Mouse (Mus musculus) forebrain, embryonic 10.5 days (tissue): ENCODE results near the gene Cd80. TPM values are rescaled to one million over a fixed set of nuclear protein-coding genes. Genes with fewer than 3 reads are reported as not detected.
"Not testable (repeated sequence)": the region's sequence is repeated elsewhere in the genome, so short reads cannot be mapped to it uniquely, and the experiment has no call there.

Experiments
- DNase-seq: peaks from one replicate; pipeline ENCODE4 v3.0.0-alpha.2; 2017; ENCODE audit warnings: low spot score; ENCODE audit errors: extremely low spot score
- H3K27ac ChIP-seq: fragments of 300-500 bp; sonication (generic); 2 replicates; pipeline ENCODE4 v1.5.1; 2016; ENCODE audit warnings: mild to moderate bottlenecking
- H3K27me3 ChIP-seq: fragments of 300-500 bp; sonication (generic); 2 replicates; pipeline ENCODE4 v1.6.1; 2016; ENCODE audit warnings: mild to moderate bottlenecking; ENCODE audit not compliant: poor library complexity, severe bottlenecking
- H3K36me3 ChIP-seq: fragments of 300-500 bp; sonication (generic); replicated peaks from 2 replicates; pipeline ENCODE4 v1.6.1; 2016; ENCODE audit warnings: mild to moderate bottlenecking, moderate library complexity
- H3K4me1 ChIP-seq: fragments of 300-500 bp; sonication (generic); 2 replicates; pipeline ENCODE4 v1.6.1; 2016
- H3K4me3 ChIP-seq: fragments of 300-500 bp; sonication (generic); 2 replicates; pipeline ENCODE4 v1.5.1; 2016; ENCODE audit warnings: mild to moderate bottlenecking, moderate library complexity
- H3K9me3 ChIP-seq: fragments of 300-500 bp; sonication (generic); 2 replicates; pipeline ENCODE4 v1.6.1; 2016; ENCODE audit warnings: mild to moderate bottlenecking, moderate library complexity
- WGBS: fragments of 180-500 bp; shearing (Covaris S2); methylation state at CpG from one replicate; pipeline ENCODE4 v1.1.7; 2016; 5-methylcytosine and 5-hydroxymethylcytosine counted together
- polyA plus RNA-seq: library from polyadenylated mRNA; unstranded; fragments of >200 nt; fragmentation: Nextera tagmentation; extraction: Ambion mirVana; gene quantifications from 2 replicates; pipeline ENCODE4 v1.2.1, GENCODE M21; 2016

The Cd80 gene
- polyA plus RNA-seq, 1 experiment from 2014 or later = 0.61 TPM

GRCm38 (mm10) chr16:38439190-38439589 lies 16.2 kb upstream of the Cd80 start:
- Histone ChIP-seq H3K27me3 (no peaks in the 10 kb centered on the region), H3K4me3 (no peak overlapping the region), H3K36me3 (peaks cover 16% of the 10 kb centered on the region), H3K4me1 (no peaks in the 10 kb centered on the region), H3K27ac (no peak overlapping the region), H3K9me3 (no peaks in the 10 kb centered on the region)
- WGBS = 78% methylated on average over 1 of the region's 1 CpGs
- no peak for DNase-seq

- 87% methylated on average over 6 of the region's 6 CpGs for WGBS
- peaks cover 28% of the 10 kb centered on the region for H3K36me3 ChIP-seq
- no peak for DNase-seq
- no peaks in the 10 kb centered on the region for H3K9me3 ChIP-seq
- no peak overlapping the region for H3K4me3 ChIP-seq
- H3K27ac ChIP-seq = no peak overlapping the region
- no peaks in the 10 kb centered on the region for H3K4me1 ChIP-seq
- H3K27me3 ChIP-seq = no peaks in the 10 kb centered on the region
Observed at GRCm38 (mm10) chr16:38440403-38440802, 15.0 kb upstream of the Cd80 start.

- no peaks in the 10 kb centered on the region for H3K4me1 ChIP-seq
- WGBS = 87% methylated on average over 5 of the region's 5 CpGs
- H3K9me3 ChIP-seq = no peaks in the 10 kb centered on the region; the same call in 1 of the 2 replicates
- DNase-seq = no peak
- H3K4me3 ChIP-seq = no peak overlapping the region
- no peaks in the 10 kb centered on the region for H3K27me3 ChIP-seq
- H3K36me3 ChIP-seq = peaks cover 40% of the 10 kb centered on the region
- no peak overlapping the region for H3K27ac ChIP-seq
Observed at GRCm38 (mm10) chr16:38441611-38442010, 13.8 kb upstream of the Cd80 start.

GRCm38 (mm10) chr16:38442216-38442615 lies 13.1 kb upstream of the Cd80 start:
- no peaks in the 10 kb centered on the region; the same call in 1 of the 2 replicates for H3K9me3 ChIP-seq
- H3K4me3 ChIP-seq = no peak overlapping the region
- WGBS = 89% methylated on average over 8 of the region's 8 CpGs
- peaks cover 46% of the 10 kb centered on the region for H3K36me3 ChIP-seq
- no peaks in the 10 kb centered on the region for H3K27me3 ChIP-seq
- H3K4me1 ChIP-seq = no peaks in the 10 kb centered on the region
- no peak for DNase-seq
- H3K27ac ChIP-seq = no peak overlapping the region

GRCm38 (mm10) chr16:38443721-38444464 lies 11.5 kb upstream of the Cd80 start:
- Histone ChIP-seq H3K4me3 (no peak overlapping the region), H3K36me3 (peaks cover 63% of the 10 kb centered on the region), H3K4me1 (0 out of 2 replicates have a peak, but pooled peaks cover 4% of the 10 kb centered on the region), H3K9me3 (no peaks in the 10 kb centered on the region; the same call in 1 of the 2 replicates), H3K27ac (no peak overlapping the region), H3K27me3 (no peaks in the 10 kb centered on the region)
- DNase-seq = no peak
- 96% methylated on average over 7 of the region's 7 CpGs for WGBS

- H3K27me3 ChIP-seq = no peaks in the 10 kb centered on the region
- no peak for DNase-seq
- H3K36me3 ChIP-seq = peaks cover 75% of the 10 kb centered on the region
- WGBS = 89% methylated on average over 1 of the region's 1 CpGs
- H3K4me1 ChIP-seq = peaks cover 6% of the 10 kb centered on the region; the same call in 1 of the 2 replicates
- H3K9me3 ChIP-seq = no peaks in the 10 kb centered on the region; the same call in 1 of the 2 replicates
- H3K27ac ChIP-seq = no peak overlapping the region
- no peak overlapping the region for H3K4me3 ChIP-seq
Observed at GRCm38 (mm10) chr16:38445046-38445445, 10.3 kb upstream of the Cd80 start.

GRCm38 (mm10) chr16:38445576-38445975 lies 9.8 kb upstream of the Cd80 start:
- H3K27ac ChIP-seq = no peak overlapping the region
- DNase-seq = no peak
- H3K27me3 ChIP-seq = no peaks in the 10 kb centered on the region
- H3K4me3 ChIP-seq = no peak overlapping the region
- 97% methylated on average over 20 of the region's 20 CpGs for WGBS
- peaks cover 11% of the 10 kb centered on the region; the same call in 1 of the 2 replicates for H3K4me1 ChIP-seq
- H3K36me3 ChIP-seq = peaks cover 80% of the 10 kb centered on the region
- no peaks in the 10 kb centered on the region; the same call in 1 of the 2 replicates for H3K9me3 ChIP-seq

- H3K27me3 ChIP-seq, H3K9me3 ChIP-seq, H3K27ac ChIP-seq, DNase-seq, H3K4me3 ChIP-seq: not testable (repeated sequence)
- Histone ChIP-seq H3K36me3 (peaks cover 82% of the 10 kb centered on the region), H3K4me1 (peaks cover 14% of the 10 kb centered on the region)
- WGBS = 92% methylated on average over 2 of the region's 2 CpGs
Observed at GRCm38 (mm10) chr16:38446141-38446540, 9.2 kb upstream of the Cd80 start.

GRCm38 (mm10) chr16:38447366-38447765 lies 8.0 kb upstream of the Cd80 start:
- no peak overlapping the region for H3K4me3 ChIP-seq
- peaks cover 82% of the 10 kb centered on the region for H3K36me3 ChIP-seq
- 89% methylated on average over 21 of the region's 21 CpGs for WGBS

GRCm38 (mm10) chr16:38448458-38448857 lies 6.9 kb upstream of the Cd80 start:
- H3K4me3 ChIP-seq = no peak overlapping the region
- 86% methylated on average over 12 of the region's 12 CpGs for WGBS
- no peaks in the 10 kb centered on the region; the same call in 1 of the 2 replicates for H3K9me3 ChIP-seq
- no peak overlapping the region for H3K27ac ChIP-seq
- peaks cover 31% of the 10 kb centered on the region for H3K4me1 ChIP-seq
- no peak for DNase-seq
- H3K27me3 ChIP-seq = no peaks in the 10 kb centered on the region
- peaks cover 73% of the 10 kb centered on the region for H3K36me3 ChIP-seq

More at GRCm38 (mm10) chr16:38447366-38447765, 8.0 kb upstream of the Cd80 start:
- no peaks in the 10 kb centered on the region for H3K27me3 ChIP-seq
- H3K27ac ChIP-seq = no peak overlapping the region
- H3K4me1 ChIP-seq = peaks cover 25% of the 10 kb centered on the region
- DNase-seq = no peak
- H3K9me3 ChIP-seq = no peaks in the 10 kb centered on the region; the same call in 1 of the 2 replicates

GRCm38 (mm10) chr16:38450707-38451106 lies 4.7 kb upstream of the Cd80 start:
- no peaks in the 10 kb centered on the region for H3K27me3 ChIP-seq
- peaks cover 31% of the 10 kb centered on the region for H3K4me1 ChIP-seq
- WGBS = 92% methylated on average over 7 of the region's 7 CpGs
- no peak overlapping the region for H3K4me3 ChIP-seq
- no peak for DNase-seq
- H3K9me3 ChIP-seq = no peaks in the 10 kb centered on the region; the same call in 1 of the 2 replicates
- no peak overlapping the region for H3K27ac ChIP-seq
- peaks cover 51% of the 10 kb centered on the region for H3K36me3 ChIP-seq

GRCm38 (mm10) chr16:38451421-38452205 lies 3.7 kb upstream of the Cd80 start:
- no peak for DNase-seq
- 47% methylated on average over 12 of the region's 12 CpGs for WGBS

More at GRCm38 (mm10) chr16:38451421-38452205, 3.7 kb upstream of the Cd80 start:
- Histone ChIP-seq H3K27me3 (no peaks in the 10 kb centered on the region), H3K36me3 (peaks cover 42% of the 10 kb centered on the region), H3K4me3 (peak overlapping the region; percentile 73), H3K4me1 (peaks cover 31% of the 10 kb centered on the region), H3K9me3 (no peaks in the 10 kb centered on the region), H3K27ac (peak overlapping the region; percentile 96)
